ENCODE assay signal across 8 mouse cellular contexts in genomic region chr9:96506011-96506498, GRCm38 (mm10). TPM values are rescaled to one million over a fixed set of nuclear protein-coding genes. Genes with fewer than 3 reads are reported as not detected.
DNase-seq lines count a peak whose midpoint lies in the region; ATAC-seq and TF ChIP-seq lines count a peak whose summit lies in the region.
"Had no signal": no experiment of that assay in that cellular context is flagged by ENCODE, and none has a peak within 500 bp of the region (broad histone marks: within the 10 kb centered on the region; RNA-seq: fewer than 3 reads in every experiment).

No protein-coding gene starts in this region.

- no peak overlapping the region for H3K4me3 ChIP-seq in forebrain, embryonic 12.5 days (replicated peaks)
- H3K4me3 ChIP-seq in stomach, postnatal 0 days (ENCODE audit: low read depth, low read length), result no peak overlapping the region
- H3K4me3 ChIP-seq: liver, embryonic 15.5 days had no signal

- peak overlapping the region; percentile 35 for H3K4me2 ChIP-seq in forebrain, embryonic 12.5 days
- H3K4me2 ChIP-seq in stomach, postnatal 0 days (replicated peaks; ENCODE audit: low read depth), result peak overlapping the region; percentile 30
- H3K4me2 ChIP-seq: liver, embryonic 15.5 days had no signal

- WGBS in forebrain, embryonic 12.5 days, result 45% methylated on average over 10 of the region's 10 CpGs
- 9% methylated on average over 10 of the region's 10 CpGs for WGBS in stomach, postnatal 0 days

- H3K9ac ChIP-seq in forebrain, embryonic 12.5 days, result no peak overlapping the region; the same call in 1 of the 2 replicates
- no peak overlapping the region for H3K9ac ChIP-seq in stomach, postnatal 0 days (ENCODE audit: low read length)
- H3K9ac ChIP-seq: liver, embryonic 15.5 days had no signal

- DNase-seq in Muller cell, postnatal 12 days (ENCODE audit: inconsistent ontology term), result peak; percentile 69
- peak; percentile 90 for DNase-seq in adipocyte (ENCODE audit: low spot score)
- DNase-seq in kidney, postnatal 10 days, result peak; percentile 63
- DNase-seq in mesoderm, embryonic 11.5 days (ENCODE audit: low read depth, low spot score), result peak; percentile 82
- peak; percentile 27 for DNase-seq in stomach, postnatal 0 days (ENCODE audit: low spot score)
- no peak for DNase-seq in urinary bladder, adult 2 months (ENCODE audit: low spot score)

- peaks cover 2% of the 10 kb centered on the region; the same call in 1 of the 2 replicates for H3K27me3 ChIP-seq in forebrain, embryonic 12.5 days
- no peaks in the 10 kb centered on the region for H3K27me3 ChIP-seq in stomach, postnatal 0 days (ENCODE audit: control insufficient read depth, insufficient read depth, low read length)
- H3K27me3 ChIP-seq: liver, embryonic 15.5 days had no signal

- TF ChIP-seq EP300 in stomach, postnatal 0 days (optimal IDR thresholded peaks at IDR 0.05), result no peak

- H3K9me3 ChIP-seq in forebrain, embryonic 12.5 days, result no peaks in the 10 kb centered on the region
- no peaks in the 10 kb centered on the region for H3K9me3 ChIP-seq in stomach, postnatal 0 days (ENCODE audit: control insufficient read depth, low read length)
- H3K9me3 ChIP-seq: liver, embryonic 15.5 days had no signal

- H3K27ac ChIP-seq in forebrain, embryonic 12.5 days, result no peak overlapping the region
- peak overlapping the region; percentile 77 for H3K27ac ChIP-seq in stomach, postnatal 0 days (replicated peaks)
- H3K27ac ChIP-seq: liver, embryonic 15.5 days had no signal

- peaks cover 8% of the 10 kb centered on the region for H3K4me1 ChIP-seq in forebrain, embryonic 12.5 days
- no peaks in the 10 kb centered on the region for H3K4me1 ChIP-seq in stomach, postnatal 0 days (replicated peaks; ENCODE audit: control insufficient read depth, insufficient read depth)
- H3K4me1 ChIP-seq: liver, embryonic 15.5 days had no signal

- TF ChIP-seq CTCF in stomach, postnatal 0 days (IDR thresholded peaks at IDR 0.05; ENCODE audit: low read depth), result no peak

- H3K36me3 ChIP-seq in forebrain, embryonic 12.5 days (replicated peaks), result no peaks in the 10 kb centered on the region
- no peaks in the 10 kb centered on the region for H3K36me3 ChIP-seq in stomach, postnatal 0 days (ENCODE audit: control insufficient read depth, insufficient read depth, low read length)
- H3K36me3 ChIP-seq: liver, embryonic 15.5 days had no signal

- ATAC-seq in forebrain, embryonic 12.5 days (ENCODE audit: low FRiP score), result peak; percentile 82
- ATAC-seq in stomach, postnatal 0 days (ENCODE audit: low FRiP score, low TSS enrichment), result peak; percentile 80

RNA-seq across cellular contexts. Expression of gene Gm28729, which starts 19.0 kb away (rescaled TPM):
- polyA plus RNA-seq in forebrain, embryonic 12.5 days (2016; fragmentation: Nextera tagmentation; extraction: Ambion mirVana), result 0.13 and 0.15 TPM in 2 replicates
- polyA plus RNA-seq in stomach, postnatal 0 days (2015; fragmentation: Nextera tagmentation; extraction: Ambion mirVana), result not detected in 2 replicates
- 19.3 and 20.8 TPM in 2 replicates for polyA plus RNA-seq in urinary bladder, adult 2 months (2012; rRNA removed)

RNA-seq across cellular contexts. Expression of gene Rnf7, which starts 27.6 kb away (rescaled TPM):
- polyA plus RNA-seq in forebrain, embryonic 12.5 days (2016; fragmentation: Nextera tagmentation; extraction: Ambion mirVana), result 231 and 238 TPM in 2 replicates
- 163 and 169 TPM in 2 replicates for polyA plus RNA-seq in stomach, postnatal 0 days (2015; fragmentation: Nextera tagmentation; extraction: Ambion mirVana)
- 208 and 227 TPM in 2 replicates for polyA plus RNA-seq in urinary bladder, adult 2 months (2012; rRNA removed)

Comparison
In these comparisons a context has a peak if more than half of its experiments do, and no peak if none do; other contexts are left out.
1. RNA of gene Gm28729, which starts 19.0 kb away (polyA plus RNA-seq): 19.3 to 20.8 TPM in urinary bladder, adult 2 months; 0.13 to 0.15 TPM in forebrain, embryonic 12.5 days and not detected in stomach, postnatal 0 days; every median in the first group is over 10 times any median in the second.